Mouse (Mus musculus) c-Kit-positive CD71-negative TER-119-negative erythroid progenitor cells, embryonic 14.5 days (primary cell): ENCODE measurements at regions not wholly inside any gene's neighbourhood (a gene's known extent, or its start where the extent isn't known, plus 50 kb on each side); places are given as distances from the start of the nearest gene placed in this dataset.

Experiments used
- DNase-seq: peaks from one replicate; pipeline ENCODE4 v3.0.0-alpha.2; 2013; ENCODE audit warnings: low read depth

DNA sequence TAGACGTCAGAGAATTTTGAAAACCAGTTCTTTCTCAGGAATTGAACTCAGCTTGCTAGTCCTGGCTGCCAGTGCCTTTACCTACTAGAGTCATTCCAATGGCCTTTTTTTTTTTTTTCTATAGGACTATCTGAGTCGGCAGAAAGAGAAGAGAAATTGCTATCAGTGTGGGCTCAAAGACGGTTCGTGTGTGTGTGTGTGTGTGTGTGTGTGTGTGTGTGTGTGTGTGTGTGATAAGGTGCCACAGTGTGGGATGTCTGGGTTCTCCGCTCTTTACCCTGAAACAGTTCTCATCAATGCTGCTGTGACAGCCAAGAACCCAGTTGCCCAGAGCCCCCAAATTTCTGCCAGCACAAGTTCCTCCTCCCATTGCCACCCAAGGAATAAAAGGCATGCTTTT, 146.1 kb downstream of the Rybp start:
- no peak for DNase-seq

DNA sequence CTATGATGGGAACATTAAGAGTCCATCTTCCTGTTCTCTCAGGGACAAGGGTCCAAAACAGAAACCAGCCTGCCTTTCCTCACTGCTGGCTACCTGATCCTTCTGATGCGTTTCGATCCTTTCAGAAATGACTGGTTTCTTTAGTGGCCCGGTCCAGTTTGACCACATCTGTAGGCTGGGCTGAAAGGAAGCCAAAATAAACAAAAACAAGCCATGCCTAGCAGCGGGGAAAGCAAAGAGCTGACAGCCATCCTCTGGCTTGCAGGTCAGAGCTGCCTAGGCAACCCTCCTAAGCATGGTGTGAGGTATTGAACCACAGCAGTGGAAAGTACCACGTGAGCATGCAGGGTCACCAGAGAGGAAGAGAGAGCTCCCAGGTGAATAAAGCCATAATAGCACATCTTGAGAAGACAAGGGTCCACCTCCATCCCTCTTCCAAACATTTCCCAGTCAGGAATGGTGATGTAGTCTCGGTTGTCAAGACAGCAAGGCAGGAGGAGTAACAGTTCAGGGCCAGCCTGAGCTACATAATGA, 146.6 kb downstream of the Rybp start:
- DNase-seq = no peak

DNA sequence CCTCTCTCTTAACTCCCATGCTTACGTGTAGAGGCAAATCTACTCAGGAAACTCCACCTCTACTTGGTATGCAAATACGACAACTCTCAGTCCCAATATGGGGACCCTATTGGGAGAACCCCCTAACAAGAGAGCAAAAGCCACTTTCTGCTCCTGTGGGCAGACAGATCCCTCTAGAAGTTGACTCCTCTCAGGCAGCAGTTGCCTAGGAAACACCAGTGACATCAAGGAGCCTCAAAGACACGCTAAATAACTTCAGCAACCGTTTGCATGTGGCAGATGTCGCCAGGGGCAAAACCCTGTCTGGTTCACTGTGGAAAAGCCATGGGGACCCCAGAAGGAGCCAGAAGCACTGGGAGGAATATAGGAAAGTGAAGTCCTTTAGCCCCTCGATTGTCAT, 147.5 kb downstream of the Rybp start:
- no peak for DNase-seq

DNA sequence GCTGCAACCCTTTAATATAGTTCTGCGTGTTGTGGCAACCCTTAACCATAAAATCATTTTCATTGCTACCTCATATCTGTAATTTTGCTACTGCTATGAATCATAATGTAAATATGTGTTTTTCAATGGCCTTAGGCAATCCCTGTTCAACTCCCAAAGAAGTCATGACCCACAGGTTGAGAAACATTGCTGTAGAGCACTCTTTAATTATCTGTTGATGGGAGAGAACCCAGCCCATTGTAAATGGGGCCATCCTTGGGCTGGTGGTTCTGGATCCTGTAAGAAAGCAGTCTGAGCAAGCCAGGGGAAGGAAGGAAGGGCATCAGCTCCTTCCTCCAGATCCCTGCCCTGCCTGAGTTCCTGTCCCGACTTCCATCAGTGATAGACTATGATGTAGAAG, 148.6 kb downstream of the Rybp start:
- no peak for DNase-seq

DNA sequence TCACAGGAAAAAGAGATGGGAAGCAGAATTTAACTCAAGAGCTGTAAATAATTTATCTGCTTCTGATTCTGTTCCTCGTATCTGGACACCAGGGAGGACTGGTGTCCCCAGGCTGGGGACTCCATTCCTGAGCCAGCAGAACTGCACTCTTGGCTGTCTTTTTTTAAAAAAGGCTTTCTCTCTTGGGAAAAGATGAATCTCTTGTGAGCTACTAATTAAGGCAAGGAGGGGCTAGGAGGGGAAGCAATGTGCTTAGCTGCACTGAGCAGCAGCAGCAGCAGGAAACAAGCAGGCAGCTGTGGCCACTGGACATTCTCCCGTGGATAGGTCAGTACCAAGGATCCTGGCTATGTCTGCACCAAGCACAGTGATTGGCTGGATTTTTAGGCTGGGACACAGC, 152.1 kb downstream of the Rybp start:
- no peak for DNase-seq

DNA sequence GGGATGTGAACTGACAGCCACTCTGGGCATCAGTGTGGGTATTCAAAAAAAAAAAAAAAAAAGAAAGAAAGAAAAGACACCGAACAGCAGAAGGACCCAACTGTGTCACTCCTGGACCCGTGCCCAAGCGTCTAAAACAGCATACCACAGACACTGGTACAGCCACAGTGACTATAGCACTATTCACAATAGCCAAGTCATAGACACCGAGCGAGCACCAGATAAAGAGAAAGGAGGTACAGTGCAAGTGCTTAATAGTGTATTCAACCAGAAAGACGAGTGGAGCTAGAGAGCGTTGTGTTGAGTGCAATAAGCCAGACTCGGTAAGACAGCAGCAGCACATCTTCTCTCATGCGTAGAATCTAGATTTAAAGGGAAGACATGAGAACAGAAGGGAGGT, 153.3 kb downstream of the Rybp start:
- no peak for DNase-seq

DNA sequence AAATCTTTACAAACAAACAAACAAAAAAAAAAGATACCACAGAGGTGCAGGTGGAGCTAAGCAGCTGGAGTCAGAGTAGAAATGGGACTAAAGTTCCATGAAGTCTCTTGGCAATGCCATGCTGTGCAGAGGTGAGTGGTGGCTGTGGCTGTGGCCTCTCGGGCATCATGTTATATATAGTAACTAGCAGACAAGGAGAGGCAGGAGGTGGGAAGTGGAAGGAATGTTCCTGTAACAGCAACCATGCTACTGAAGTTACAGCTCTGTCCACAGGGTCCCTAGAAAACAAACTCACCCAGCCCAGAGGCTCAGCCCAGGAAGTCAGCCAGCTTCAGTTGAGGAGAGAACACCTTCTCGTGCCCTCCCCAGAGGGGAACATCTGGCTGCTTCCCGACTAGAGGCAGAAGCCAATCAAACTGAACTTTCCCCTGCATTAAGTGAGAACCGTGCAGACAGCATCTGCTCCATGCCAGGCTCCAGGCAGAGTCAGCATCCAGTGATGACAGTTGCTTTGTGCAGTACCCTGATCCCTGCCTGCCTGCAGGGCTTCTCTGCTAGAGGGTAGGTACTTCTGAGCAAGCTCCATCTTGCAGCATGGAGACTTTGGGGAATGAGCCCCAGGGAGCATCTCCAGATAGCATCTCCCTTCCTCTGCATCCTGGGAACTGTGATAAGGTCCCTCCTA, 154.2 kb downstream of the Rybp start:
- DNase-seq = no peak

DNA sequence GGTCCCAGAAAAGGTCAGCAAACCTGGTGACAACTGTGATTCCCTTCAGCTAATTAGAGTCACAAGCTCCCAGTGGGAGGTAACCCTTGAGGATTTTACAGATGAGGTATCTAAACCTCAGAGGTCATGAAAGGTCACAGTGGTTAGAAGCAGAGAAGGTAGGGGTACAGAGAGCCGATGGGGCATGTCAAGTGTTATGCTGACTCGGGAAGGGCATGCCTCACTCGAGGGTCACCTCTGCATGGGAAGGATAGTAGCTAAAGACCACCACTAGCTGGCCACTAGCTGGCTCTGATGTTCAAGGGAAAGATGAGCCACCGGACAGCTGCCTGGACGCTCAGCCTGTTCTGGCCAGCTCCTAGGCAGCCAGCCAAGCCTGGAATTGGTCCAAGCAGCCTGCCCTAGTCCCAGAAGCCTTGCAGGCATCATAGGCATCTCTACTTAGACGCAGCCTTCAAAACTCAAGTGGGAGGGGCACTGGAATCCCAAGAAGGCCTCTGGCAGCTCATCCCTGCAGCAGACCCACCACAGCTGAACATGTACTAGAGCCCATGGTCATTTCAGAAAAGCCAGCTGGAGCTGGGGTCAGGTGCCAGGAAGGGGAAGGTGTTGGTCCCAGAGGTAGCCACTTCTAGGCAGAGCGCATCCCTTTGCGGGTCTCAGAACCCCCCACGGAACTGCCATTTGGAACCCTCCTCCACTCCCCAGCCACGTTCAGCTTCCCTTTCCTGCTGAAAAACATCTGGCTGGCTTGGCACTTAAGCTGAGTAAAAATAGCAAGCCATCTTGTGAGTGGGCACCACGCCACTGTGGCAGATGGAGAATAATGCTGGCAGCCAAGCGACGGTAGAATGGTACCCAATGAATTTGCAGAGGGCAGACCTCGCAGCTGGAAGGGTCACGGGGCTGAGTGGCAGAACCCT, 159.8 kb downstream of the Rybp start:
- DNase-seq = no peak

DNA sequence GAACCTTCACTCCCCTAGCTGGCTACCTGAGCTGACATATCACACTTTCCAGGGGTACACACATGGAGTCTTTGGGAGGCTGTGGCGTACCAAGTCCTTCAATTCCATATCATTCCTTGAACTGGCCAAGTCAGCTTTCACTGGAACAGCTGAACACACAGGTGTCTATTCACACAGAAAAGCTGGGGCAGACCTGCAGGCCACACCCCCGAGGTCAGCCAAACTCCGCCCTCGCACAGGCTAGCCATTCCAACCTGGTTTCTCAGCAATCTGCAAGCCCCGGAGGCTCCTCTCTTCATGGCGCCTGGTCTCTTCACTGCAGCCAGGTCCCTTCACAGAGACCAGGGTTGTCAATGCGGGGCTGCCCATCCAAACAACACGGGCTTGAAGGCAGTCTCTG, 160.5 kb downstream of the Rybp start:
- DNase-seq = no peak

DNA sequence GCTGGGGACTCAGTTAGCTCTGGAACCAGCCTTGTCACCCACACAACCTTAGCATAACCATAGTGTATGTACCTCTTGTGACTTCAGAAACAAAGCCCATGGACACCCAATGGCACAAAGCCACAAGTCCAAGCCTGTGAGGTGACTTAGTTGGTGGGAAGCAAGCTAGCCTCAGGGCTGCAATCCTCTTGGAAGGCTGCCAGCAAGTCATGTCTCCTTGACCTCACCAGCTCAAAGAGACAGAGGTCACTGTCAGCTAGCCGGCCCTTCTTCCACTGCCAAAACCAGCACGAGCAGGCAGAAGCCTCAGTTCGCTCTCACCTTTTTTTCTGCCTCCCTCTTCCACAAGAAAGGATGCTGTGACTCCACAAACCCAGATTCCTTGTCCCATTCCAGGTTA, 161.0 kb downstream of the Rybp start:
- no peak for DNase-seq

DNA sequence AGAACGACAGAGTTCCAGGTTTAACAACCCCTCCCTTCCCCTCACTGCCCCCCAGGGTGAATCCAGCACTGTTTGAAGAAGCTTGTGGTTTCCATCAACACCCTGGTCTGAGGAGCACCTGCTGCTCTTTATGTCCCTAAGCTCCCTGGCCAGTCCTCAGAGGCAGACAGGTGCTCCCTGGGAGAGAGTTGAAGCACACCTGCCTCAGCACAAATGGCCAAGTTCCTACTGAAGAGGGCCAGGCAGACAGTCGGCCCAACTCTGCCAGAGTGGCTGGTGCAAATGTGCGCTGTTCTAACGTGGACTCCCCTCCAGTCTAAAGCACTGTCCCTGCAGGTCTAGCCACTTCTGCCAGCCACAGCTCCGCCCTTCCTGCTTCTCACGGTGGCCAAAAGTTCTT, 166.0 kb downstream of the Rybp start:
- DNase-seq = no peak

DNA sequence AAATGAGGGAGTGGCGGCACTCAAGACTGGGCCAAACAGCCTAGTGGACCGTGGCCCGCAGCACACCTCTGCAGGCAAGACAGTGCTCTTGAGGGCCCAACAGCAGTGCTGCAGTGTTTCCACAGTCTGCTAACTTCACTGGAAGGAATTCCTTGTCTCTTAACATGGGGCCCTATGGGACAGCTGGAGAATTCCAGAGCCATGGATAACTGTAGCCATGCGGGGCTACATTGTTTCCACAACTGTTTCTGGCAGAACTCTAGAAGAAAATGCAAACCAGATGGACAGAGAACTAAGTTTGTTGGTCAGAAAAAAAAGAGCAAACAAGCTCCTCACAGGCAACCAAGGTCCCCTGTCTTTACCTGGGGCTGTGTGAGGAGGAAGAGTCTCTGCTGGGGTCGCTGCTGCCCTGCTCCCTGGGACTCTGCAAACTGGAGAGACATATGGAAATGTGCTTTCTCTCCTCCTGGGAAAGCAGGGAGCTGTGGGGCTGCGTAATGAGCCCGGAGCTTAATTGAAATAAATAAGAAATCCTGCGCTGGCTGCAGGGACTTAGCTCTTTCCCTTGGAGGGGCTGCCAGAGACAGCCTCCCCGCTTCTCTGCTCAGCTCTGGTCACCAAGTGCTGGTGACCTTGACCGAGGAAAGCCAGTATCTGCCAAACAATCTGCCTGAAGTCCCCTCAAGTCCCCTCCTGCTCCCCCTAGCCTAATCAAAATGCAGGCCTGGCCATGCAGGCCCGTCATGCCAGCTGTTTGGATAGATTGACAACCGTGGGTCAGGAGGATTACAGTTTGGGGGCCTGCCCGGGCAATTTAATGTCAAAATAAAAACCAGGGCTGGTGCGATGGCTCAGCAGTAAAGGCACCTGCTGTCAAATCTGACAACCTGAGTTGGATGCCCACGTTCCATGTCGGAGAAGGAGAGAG, 167.0 kb downstream of the Rybp start:
- DNase-seq = no peak

DNA sequence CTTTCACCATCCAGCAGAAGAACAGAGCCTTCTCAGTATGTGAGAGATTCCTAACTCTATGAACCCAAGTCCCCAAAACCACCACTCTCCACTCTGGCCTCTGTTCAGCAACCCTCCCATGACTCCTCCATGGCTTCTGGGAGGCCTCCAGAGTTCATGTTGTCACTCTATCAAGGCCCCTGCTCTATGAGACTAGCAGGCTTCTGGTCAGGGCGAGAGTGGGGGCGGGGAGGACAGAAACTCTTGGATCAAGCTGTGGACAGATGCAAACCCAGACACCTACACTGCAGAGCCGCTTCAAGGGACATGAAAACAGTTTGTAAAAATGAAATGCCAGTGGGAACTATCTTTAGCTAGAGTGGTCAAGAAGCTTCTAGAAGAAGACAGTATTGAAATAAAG, 170.2 kb downstream of the Rybp start:
- no peak for DNase-seq

DNA sequence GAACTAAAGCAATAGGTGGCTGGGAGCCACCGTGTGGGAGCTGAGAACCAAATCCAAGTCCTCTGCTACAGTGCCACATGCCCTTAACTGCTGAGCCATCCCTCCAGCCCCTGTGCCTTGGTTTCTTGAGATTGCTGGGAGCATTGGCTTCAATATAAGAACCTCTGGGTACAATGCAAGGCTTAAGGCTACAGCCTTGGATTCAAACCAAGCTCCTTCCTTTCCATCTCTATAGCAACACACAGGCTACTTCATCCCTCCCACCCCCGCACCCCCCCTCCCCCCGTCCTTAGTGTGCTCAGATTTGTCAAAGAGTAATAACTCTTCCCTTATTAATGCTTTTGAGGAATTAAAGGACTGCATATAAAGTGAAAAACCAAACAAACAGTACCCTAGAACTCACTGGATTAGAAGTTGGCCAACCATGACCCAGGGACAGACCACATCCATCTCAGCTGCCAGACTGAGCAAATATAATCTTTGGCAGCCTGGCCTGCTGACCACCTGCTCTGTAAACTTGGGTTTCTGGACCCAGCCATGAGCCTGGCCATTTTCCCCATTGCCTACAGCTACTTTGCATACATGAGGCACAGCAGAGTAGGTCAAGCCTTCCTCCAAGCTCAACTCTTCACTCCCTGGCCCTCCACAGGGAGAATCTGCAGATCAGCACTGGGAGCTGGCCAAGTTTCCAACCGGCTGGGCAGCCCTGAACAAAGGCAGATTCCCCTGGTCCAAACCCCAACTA, 173.7 kb downstream of the Rybp start:
- no peak for DNase-seq

DNA sequence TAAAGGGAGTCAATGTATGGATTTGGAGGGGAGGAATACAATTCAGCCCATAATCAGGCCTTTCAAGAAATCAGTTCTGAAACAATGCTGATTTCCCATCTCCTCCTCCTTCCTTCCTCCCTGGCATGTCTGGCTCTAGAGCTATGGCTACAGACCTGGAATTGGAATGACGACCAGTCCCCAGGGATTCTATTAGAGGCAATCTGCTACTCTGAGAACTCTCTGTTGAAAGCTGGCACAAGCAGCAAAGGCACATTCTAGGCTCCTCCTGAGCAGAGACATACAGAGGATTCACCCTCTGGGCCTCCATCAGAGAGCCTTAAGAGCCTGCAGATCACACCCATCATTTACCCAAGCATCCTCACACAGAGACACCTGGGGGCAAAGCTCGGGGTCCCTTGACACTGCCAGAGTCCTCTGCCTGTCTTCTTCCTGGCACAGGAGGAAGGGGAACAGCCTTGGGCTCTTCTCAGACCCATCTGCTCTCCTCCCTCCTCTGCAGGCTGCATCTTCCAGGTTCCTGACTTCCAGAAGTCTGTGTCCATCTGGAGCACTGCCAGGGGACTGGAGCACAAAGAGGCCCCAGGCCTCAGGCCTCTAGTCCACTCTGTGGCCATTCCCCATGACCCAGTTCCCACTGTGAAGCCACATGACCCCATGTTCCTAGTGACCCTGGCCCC, 176.2 kb downstream of the Rybp start:
- no peak for DNase-seq

DNA sequence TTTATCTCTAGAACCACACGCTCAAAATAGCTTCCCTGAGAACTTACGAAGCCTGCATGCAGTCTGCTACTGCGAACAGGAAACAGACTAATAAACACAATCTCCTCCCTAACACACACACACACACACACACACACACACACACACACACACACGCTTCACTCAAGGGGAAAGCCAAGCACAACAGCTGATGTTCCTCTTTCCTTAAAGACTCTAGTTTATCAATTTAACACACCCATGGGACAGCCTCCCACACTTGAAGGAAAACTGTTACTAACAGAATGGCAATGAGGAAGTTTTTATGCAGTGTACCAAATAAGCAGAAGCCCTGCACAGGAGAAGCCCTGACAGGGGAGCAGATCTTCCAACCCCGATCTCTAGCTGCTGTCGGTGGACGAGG, 177.3 kb downstream of the Rybp start:
- DNase-seq = peak; percentile 18

DNA sequence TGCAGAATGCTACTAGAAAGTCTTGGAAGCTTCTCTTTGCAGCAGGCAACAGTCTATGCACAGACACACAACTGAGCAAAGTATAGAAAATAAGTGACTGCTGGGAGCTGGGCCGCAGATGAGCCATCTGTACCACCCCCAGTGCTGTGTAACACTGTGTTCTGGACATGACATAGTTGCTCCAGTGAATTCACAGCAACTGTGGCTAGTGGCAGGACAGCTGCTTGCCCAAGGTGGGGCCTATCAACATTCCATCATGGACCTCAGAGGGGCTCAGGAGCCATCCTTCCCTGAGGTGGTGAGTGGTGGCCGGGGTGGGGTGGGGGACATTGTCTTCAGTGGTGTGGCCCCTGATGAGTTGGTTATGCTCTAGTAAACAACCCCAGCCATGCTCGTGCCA, 177.9 kb downstream of the Rybp start:
- DNase-seq = no peak

DNA sequence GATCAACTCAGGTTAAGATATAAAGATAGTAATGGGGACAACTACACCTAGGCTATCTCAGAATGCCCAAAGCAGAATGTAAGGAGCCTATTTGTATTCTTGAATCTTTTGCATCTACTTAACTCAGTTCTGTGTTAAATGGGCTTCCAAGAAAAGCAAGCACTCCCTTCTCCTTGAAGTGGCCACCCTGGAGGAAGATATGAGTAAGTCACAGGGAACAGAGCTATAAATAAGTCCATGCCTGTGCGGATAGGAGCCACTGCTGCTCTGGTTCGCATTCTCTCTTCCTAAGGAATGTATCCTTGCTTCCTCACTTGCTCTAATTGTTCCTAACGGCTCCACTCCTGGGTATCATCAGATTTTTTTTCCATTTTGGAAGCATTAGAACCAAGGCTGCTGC, 179.8 kb downstream of the Rybp start:
- DNase-seq = no peak

DNA sequence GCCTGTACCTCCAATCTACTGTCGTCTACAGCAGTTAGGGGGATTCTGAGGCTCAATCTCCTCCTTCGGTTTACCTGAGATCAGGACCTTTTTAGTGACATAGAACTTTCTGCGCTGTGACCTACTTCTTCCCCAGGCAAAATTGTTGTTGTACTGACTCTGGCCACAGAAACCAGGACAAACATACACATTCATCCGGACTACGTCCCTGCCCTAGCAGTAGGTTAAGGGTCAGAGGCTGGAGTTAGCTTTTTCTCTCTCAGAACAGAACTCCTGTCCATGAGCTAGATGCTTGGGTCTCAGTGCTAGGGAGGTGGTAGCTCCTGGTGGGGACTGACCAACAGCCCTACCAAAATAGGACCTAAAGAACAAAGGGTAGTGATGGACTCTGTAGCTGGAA, 180.2 kb downstream of the Rybp start:
- DNase-seq = no peak

DNA sequence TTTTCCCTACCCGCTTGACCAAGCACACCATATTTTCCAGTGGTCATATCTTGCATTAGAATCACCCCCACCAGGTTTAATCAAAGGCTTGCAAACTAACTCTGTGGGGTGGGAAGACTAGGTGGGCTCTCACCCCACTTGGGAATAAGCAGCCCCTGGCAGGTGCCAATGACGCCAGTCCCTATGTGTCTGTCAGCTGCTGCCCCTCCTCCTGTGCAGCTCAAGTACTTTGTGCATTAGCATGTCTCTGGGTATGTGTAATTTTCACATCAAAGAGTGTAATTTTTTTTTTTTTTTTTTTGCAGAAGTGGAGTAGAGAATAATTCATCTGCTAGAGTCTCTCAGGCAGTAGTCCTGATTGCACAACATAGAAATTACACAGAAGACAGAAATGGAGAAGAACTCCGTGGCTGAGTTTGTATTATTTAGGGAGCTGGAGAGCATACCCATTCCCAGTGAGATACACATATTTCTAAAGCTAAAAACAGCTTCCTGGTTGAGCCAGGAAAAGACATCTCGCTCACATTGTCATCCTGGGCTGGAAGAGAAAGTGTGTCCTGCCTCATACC, 186.6 kb downstream of the Rybp start:
- no peak for DNase-seq
